Mouse (Mus musculus): Measurements from ENCODE around the gene Gipc1. TPM values are rescaled to one million over a fixed set of nuclear protein-coding genes. Genes with fewer than 3 reads are reported as not detected.

Gipc1 gene
- 21.5 and 27.0 TPM in 2 replicates for polyA plus RNA-seq (2012; rRNA removed)

GRCm38 (mm10) chr8:83652030-83652743, at the start of gene Gipc1:
Gene Gipc1, plus strand, starts transcription at chr8:83652677.

GRCm38 (mm10) chr8:83607661-83608397, 44.6 kb upstream of the Gipc1 start, which contains the start of the genes Tecr and Dnajb1:
Gene Tecr, minus strand, starts transcription at chr8:83607971.
Gene Dnajb1, plus strand, starts transcription at chr8:83608193.

GRCm38 (mm10) chr8:83665969-83666865, 13.7 kb downstream of the Gipc1 start, which contains the start of gene Ptger1:
Gene Ptger1, plus strand, starts transcription at chr8:83666678.

GRCm38 (mm10) chr8:83698661-83699453, 46.4 kb downstream of the Gipc1 start, which contains the start of gene Pkn1:
Gene Pkn1, minus strand, starts transcription at chr8:83699179.

Other genes with a start within 250 kb of the Gipc1 start
- gene Scoc, start 194.3 kb upstream of the Gipc1 start, polyA plus RNA-seq (2012; rRNA removed): 41.9 and 50.5 TPM in 2 replicates
- not detected in 2 replicates for gene Olfr370, start 116.9 kb upstream of the Gipc1 start, polyA plus RNA-seq (2012; rRNA removed)
- gene Ndufb7, start 86.0 kb upstream of the Gipc1 start, polyA plus RNA-seq (2012; rRNA removed): 188 and 193 TPM in 2 replicates
- gene Tecr, start 44.7 kb upstream of the Gipc1 start, polyA plus RNA-seq (2012; rRNA removed): 151 and 181 TPM in 2 replicates
- 27.2 and 33.7 TPM in 2 replicates for gene Dnajb1, start 44.5 kb upstream of the Gipc1 start, polyA plus RNA-seq (2012; rRNA removed)
- 0.14 and 0.19 TPM in 2 replicates for gene Ptger1, start 14.0 kb downstream of the Gipc1 start, polyA plus RNA-seq (2012; rRNA removed)
- gene Pkn1, start 46.5 kb downstream of the Gipc1 start, polyA plus RNA-seq (2012; rRNA removed): 8.6 and 10.3 TPM in 2 replicates
- 103 and 125 TPM in 2 replicates for gene Ddx39, start 62.5 kb downstream of the Gipc1 start, polyA plus RNA-seq (2012; rRNA removed)
- 8.4 and 11.5 TPM in 2 replicates for gene Adgre5, start 88.6 kb downstream of the Gipc1 start, polyA plus RNA-seq (2012; rRNA removed)
- gene Adgrl1, start 247.4 kb downstream of the Gipc1 start, polyA plus RNA-seq (2012; rRNA removed): 3.9 and 4.2 TPM in 2 replicates

All from liver, embryonic 14 days (tissue).